Comparison of ENCODE assay signal across 15 mouse cellular contexts in genomic region chr19:56430369-56430768, GRCm38 (mm10). TPM values are rescaled to one million over a fixed set of nuclear protein-coding genes. Genes with fewer than 3 reads are reported as not detected.
DNase-seq lines count a peak whose midpoint lies in the region; ATAC-seq and TF ChIP-seq lines count a peak whose summit lies in the region.
"Had no signal": no experiment of that assay in that cellular context is flagged by ENCODE, and none has a peak within 500 bp of the region (broad histone marks: within the 10 kb centered on the region; RNA-seq: fewer than 3 reads in every experiment).

No protein-coding gene starts in this region.

- no peak overlapping the region for H3ac ChIP-seq in C2C12 (ENCODE audit: control insufficient read depth, insufficient read length, low read depth)

- peak; percentile 4 for TF ChIP-seq CTCF in C2C12 (IDR thresholded peaks at IDR 0.05; ENCODE audit: control insufficient read depth, insufficient read depth, insufficient read length)
- TF ChIP-seq CTCF in ES-Bruce4 (IDR thresholded peaks at IDR 0.05; ENCODE audit: low read depth, low read length): peak; percentile 21

- 60% methylated on average over 8 of the region's 8 CpGs for WGBS in kidney, embryonic 16.5 days
- WGBS in embryonic facial prominence, embryonic 11.5 days: 58% methylated on average over 8 of the region's 8 CpGs

- no peak overlapping the region for H3K9ac ChIP-seq in kidney, embryonic 16.5 days (replicated peaks; ENCODE audit: low read length)
- no peak overlapping the region for H3K9ac ChIP-seq in ES-Bruce4 (ENCODE audit: low read depth, poor library complexity, severe bottlenecking)
- no peak overlapping the region for H3K9ac ChIP-seq in embryonic facial prominence, embryonic 11.5 days (replicated peaks; ENCODE audit: low read length)
- H3K9ac ChIP-seq: hindbrain, embryonic 12.5 days; lung, embryonic 15.5 days; midbrain, embryonic 12.5 days; stomach, embryonic 15.5 days had no signal

- no peak for TF ChIP-seq EP300 in ES-Bruce4 (IDR thresholded peaks at IDR 0.05; ENCODE audit: insufficient read depth, low read depth, low read length)

- peaks cover 7% of the 10 kb centered on the region; the same call in 1 of the 2 replicates for H3K4me1 ChIP-seq in kidney, embryonic 16.5 days (ENCODE audit: insufficient read depth, low read length)
- no peaks in the 10 kb centered on the region for H3K4me1 ChIP-seq in ES-Bruce4 (ENCODE audit: control insufficient read depth, insufficient read depth, low read length)
- no peaks in the 10 kb centered on the region for H3K4me1 ChIP-seq in embryonic facial prominence, embryonic 11.5 days (ENCODE audit: control insufficient read depth, insufficient read depth, low read length)

- no peak overlapping the region for H3K4me2 ChIP-seq in kidney, embryonic 16.5 days (replicated peaks; ENCODE audit: low read depth, low read length)
- H3K4me2 ChIP-seq in embryonic facial prominence, embryonic 11.5 days (ENCODE audit: low read depth, low read length): no peak overlapping the region
- H3K4me2 ChIP-seq: hindbrain, embryonic 12.5 days; lung, embryonic 15.5 days; midbrain, embryonic 12.5 days; stomach, embryonic 15.5 days had no signal

- no peaks in the 10 kb centered on the region for H3K9me3 ChIP-seq in kidney, embryonic 16.5 days (ENCODE audit: low read length)
- H3K9me3 ChIP-seq in ES-Bruce4 (replicated peaks; ENCODE audit: control insufficient read depth, insufficient read depth, low read length, poor library complexity, severe bottlenecking): no peaks in the 10 kb centered on the region
- H3K9me3 ChIP-seq in embryonic facial prominence, embryonic 11.5 days (replicated peaks; ENCODE audit: control insufficient read depth, low read length): no peaks in the 10 kb centered on the region
- H3K9me3 ChIP-seq: hindbrain, embryonic 12.5 days; lung, embryonic 15.5 days; midbrain, embryonic 12.5 days; stomach, embryonic 15.5 days had no signal

- peak; percentile 22 to 45 for DNase-seq in kidney, postnatal 4 days
- peak; percentile 54 for DNase-seq in embryonic facial prominence, embryonic 11.5 days (ENCODE audit: low spot score)
- DNase-seq in thymus, postnatal 0 days (ENCODE audit: low spot score): no peak
- no peak for DNase-seq in adipocyte (ENCODE audit: low spot score)
- DNase-seq in cerebellum, adult 11 months: no peak
- DNase-seq: adrenal gland, postnatal 10 days; kidney, adult 2 months; thymus, postnatal 25 days had no signal

- no peak for TF ChIP-seq POLR2A in ES-Bruce4 (IDR thresholded peaks at IDR 0.05; ENCODE audit: insufficient read depth, low read length)

- 0 out of 2 replicates have a peak, but pooled peaks cover 6% of the 10 kb centered on the region for H3K36me3 ChIP-seq in kidney, embryonic 16.5 days (ENCODE audit: insufficient read depth, low read length)
- H3K36me3 ChIP-seq in C2C12 (ENCODE audit: control insufficient read depth, insufficient read depth) (no peaks in the 10 kb centered on the region), ES-Bruce4 (ENCODE audit: control insufficient read depth, insufficient read depth, low read length, poor library complexity, severe bottlenecking) (no peaks in the 10 kb centered on the region)
- H3K36me3 ChIP-seq in embryonic facial prominence, embryonic 11.5 days (replicated peaks; ENCODE audit: control insufficient read depth, insufficient read depth, low read depth, low read length): no peaks in the 10 kb centered on the region; the same call in 1 of the 2 replicates
- H3K36me3 ChIP-seq: hindbrain, embryonic 12.5 days; midbrain, embryonic 12.5 days; stomach, embryonic 15.5 days had no signal

- no peaks in the 10 kb centered on the region for H3K27me3 ChIP-seq in kidney, embryonic 16.5 days (ENCODE audit: insufficient read depth, low read length)
- H3K27me3 ChIP-seq in C2C12 (ENCODE audit: control insufficient read depth, insufficient read depth, insufficient read length) (no peaks in the 10 kb centered on the region), ES-Bruce4 (ENCODE audit: control insufficient read depth, insufficient read depth, low read length, poor library complexity, severe bottlenecking) (no peaks in the 10 kb centered on the region)
- H3K27me3 ChIP-seq in embryonic facial prominence, embryonic 11.5 days (ENCODE audit: control insufficient read depth, insufficient read depth, low read length): no peaks in the 10 kb centered on the region
- H3K27me3 ChIP-seq: hindbrain, embryonic 12.5 days; lung, embryonic 15.5 days; stomach, embryonic 15.5 days had no signal

- no peak overlapping the region for H3K4me3 ChIP-seq in kidney, embryonic 16.5 days (ENCODE audit: low read length)
- H3K4me3 ChIP-seq in C2C12 (ENCODE audit: insufficient read depth, poor library complexity, severe bottlenecking) (no peak overlapping the region), ES-Bruce4 (ENCODE audit: low read depth, low read length) (no peak overlapping the region)
- no peak overlapping the region for H3K4me3 ChIP-seq in embryonic facial prominence, embryonic 11.5 days (ENCODE audit: low read depth, low read length)
- H3K4me3 ChIP-seq: hindbrain, embryonic 12.5 days; lung, embryonic 15.5 days; midbrain, embryonic 12.5 days; stomach, embryonic 15.5 days had no signal

- H3K27ac ChIP-seq in kidney, embryonic 16.5 days (ENCODE audit: low read length): no peak overlapping the region
- H3K27ac ChIP-seq in ES-Bruce4 (ENCODE audit: insufficient read depth, low read length): no peak overlapping the region
- no peak overlapping the region for H3K27ac ChIP-seq in embryonic facial prominence, embryonic 11.5 days (replicated peaks; ENCODE audit: low read depth, low read length)
- H3K27ac ChIP-seq: hindbrain, embryonic 12.5 days; lung, embryonic 15.5 days; midbrain, embryonic 12.5 days; stomach, embryonic 15.5 days had no signal

- H3K79me2 ChIP-seq in C2C12 (ENCODE audit: control insufficient read depth, insufficient read depth): no peaks in the 10 kb centered on the region

- ATAC-seq in kidney, embryonic 16.5 days (ENCODE audit: low FRiP score, low TSS enrichment): no peak
- ATAC-seq in embryonic facial prominence, embryonic 11.5 days (replicated peaks; ENCODE audit: insufficient number of reproducible peaks, low FRiP score, low TSS enrichment, low read depth): no peak

- no peaks in the 10 kb centered on the region for H3K79me3 ChIP-seq in C2C12 (ENCODE audit: low read depth)

TF ChIP-seq in C2C12, 6 proteins besides CTCF, POLR2A, EP300 and RAD21:
- TF ChIP-seq MYOD1 (IDR thresholded peaks at IDR 0.05; ENCODE audit: control insufficient read depth, insufficient read length, low read depth) (no peak), FOSL1 (IDR thresholded peaks at IDR 0.05; ENCODE audit: insufficient read depth, low read length, poor library complexity, severe bottlenecking) (no peak), MAX (IDR thresholded peaks at IDR 0.05) (no peak), CEBPB (IDR thresholded peaks at IDR 0.05; ENCODE audit: low read depth) (no peak)

RNA-seq across cellular contexts. Expression of gene Plekhs1, which starts 31.1 kb away (rescaled TPM):
- 0.77 and 0.90 TPM in 2 replicates for polyA plus RNA-seq in kidney, embryonic 16.5 days (2015; fragmentation: Nextera tagmentation; extraction: Ambion mirVana)
- polyA plus RNA-seq in C2C12 (2012; fragmentation: generic; extraction: Trizol) (not detected), ES-Bruce4 (2011; ENCODE audit: insufficient read depth, insufficient read length, low read depth, missing spikeins) (0.33 TPM in 1 of 2 replicates, not detected in the other)
- 0.08 and 0.20 TPM in 2 replicates for polyA plus RNA-seq in embryonic facial prominence, embryonic 11.5 days (2014; fragmentation: Nextera tagmentation; extraction: Ambion mirVana)
- 0.52 and 0.58 TPM in 2 replicates for polyA plus RNA-seq in thymus, postnatal 0 days (2015; fragmentation: Nextera tagmentation; extraction: Ambion mirVana)

RNA-seq across cellular contexts. Expression of gene Casp7, which starts 33.4 kb away (rescaled TPM):
- 26.6 and 27.2 TPM in 2 replicates for polyA plus RNA-seq in kidney, embryonic 16.5 days (2015; fragmentation: Nextera tagmentation; extraction: Ambion mirVana)
- 9.1 TPM for polyA plus RNA-seq in C2C12 (2012; fragmentation: generic; extraction: Trizol)
- 17.0 and 19.8 TPM in 2 replicates for polyA plus RNA-seq in ES-Bruce4 (2011; ENCODE audit: insufficient read depth, insufficient read length, low read depth, missing spikeins)
- polyA plus RNA-seq in embryonic facial prominence, embryonic 11.5 days (2014; fragmentation: Nextera tagmentation; extraction: Ambion mirVana): 22.8 and 25.6 TPM in 2 replicates
- 35.1 and 36.5 TPM in 2 replicates for polyA plus RNA-seq in thymus, postnatal 0 days (2015; fragmentation: Nextera tagmentation; extraction: Ambion mirVana)

RNA-seq across cellular contexts. Expression of gene Nrap, which starts 40.5 kb away (rescaled TPM):
- polyA plus RNA-seq in kidney, embryonic 16.5 days (2015; fragmentation: Nextera tagmentation; extraction: Ambion mirVana): 0.36 and 0.37 TPM in 2 replicates
- 0.88 TPM for polyA plus RNA-seq in C2C12 (2012; fragmentation: generic; extraction: Trizol)
- polyA plus RNA-seq in ES-Bruce4 (2011; ENCODE audit: insufficient read depth, insufficient read length, low read depth, missing spikeins): not detected in 2 replicates
- not detected in 2 replicates for polyA plus RNA-seq in embryonic facial prominence, embryonic 11.5 days (2014; fragmentation: Nextera tagmentation; extraction: Ambion mirVana)
- polyA plus RNA-seq in thymus, postnatal 0 days (2015; fragmentation: Nextera tagmentation; extraction: Ambion mirVana): 0.15 and 0.22 TPM in 2 replicates

Comparison
In these comparisons a context has a peak if more than half of its experiments do, and no peak if none do; other contexts are left out.
1. DNase-seq: peak in kidney, postnatal 4 days (2 of 2) and embryonic facial prominence, embryonic 11.5 days (single experiment); none in thymus, postnatal 0 days (single experiment), adipocyte (single experiment) and cerebellum, adult 11 months (single experiment).